Mouse (Mus musculus) heart, postnatal 14 days (tissue): ENCODE measurements at regions not wholly inside any gene's neighbourhood (a gene's known extent, or its start where the extent isn't known, plus 50 kb on each side); places are given as distances from the start of the nearest gene placed in this dataset.

Experiments used
- DNase-seq, 2 experiments: peaks; one replicate each; pipeline ENCODE4 v3.0.0; 2021 to 2022
- intact Hi-C: fragments of 180-260 bp; cut with DNase I; formaldehyde crosslinking; loops from one replicate; pipeline ENCODE4 v1.15.1; 2025

DNA sequence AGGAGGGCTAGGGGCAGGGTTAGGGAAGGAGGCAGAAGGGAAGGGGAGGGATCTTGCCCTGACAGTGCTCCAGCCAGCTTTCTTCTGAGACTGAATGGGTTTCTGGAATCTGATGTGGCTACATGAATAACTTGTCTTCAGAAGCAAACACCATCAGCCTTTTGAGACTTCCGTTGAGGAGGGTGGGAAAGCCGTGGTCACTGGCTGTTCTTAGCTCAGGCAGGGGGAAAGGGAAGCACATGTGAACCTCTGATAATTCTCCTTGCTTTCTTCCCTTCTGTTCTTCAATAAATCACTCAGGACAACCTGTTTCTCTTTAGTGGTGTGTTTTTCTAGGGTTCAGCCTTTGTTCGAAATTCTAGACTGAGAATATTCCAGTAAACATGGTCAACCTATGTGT, 148.9 kb downstream of the Bcl11a start:
- DNase-seq = no peak
- intact Hi-C loops = no loop called here

DNA sequence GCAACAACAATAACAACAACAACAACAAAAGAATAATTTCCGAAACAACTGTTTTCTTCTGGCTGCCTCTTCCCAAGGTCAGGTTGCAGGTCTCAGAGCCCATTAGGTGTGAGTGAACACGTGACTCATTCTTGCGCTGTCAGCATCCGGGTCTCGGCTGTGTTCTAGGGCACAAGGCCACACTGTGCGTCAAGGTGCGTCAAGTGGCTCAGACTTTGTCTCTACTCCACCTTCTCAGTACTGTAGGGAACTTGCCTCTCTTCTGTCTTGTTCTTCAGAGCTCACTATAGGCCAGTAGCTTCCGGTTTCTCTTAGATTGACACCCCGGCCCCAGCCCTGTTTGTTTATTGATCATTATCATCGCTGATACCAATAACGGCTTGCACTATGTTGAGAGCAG, 155.5 kb downstream of the Bcl11a start:
- DNase-seq = no peak
- intact Hi-C loops = no loop called here

DNA sequence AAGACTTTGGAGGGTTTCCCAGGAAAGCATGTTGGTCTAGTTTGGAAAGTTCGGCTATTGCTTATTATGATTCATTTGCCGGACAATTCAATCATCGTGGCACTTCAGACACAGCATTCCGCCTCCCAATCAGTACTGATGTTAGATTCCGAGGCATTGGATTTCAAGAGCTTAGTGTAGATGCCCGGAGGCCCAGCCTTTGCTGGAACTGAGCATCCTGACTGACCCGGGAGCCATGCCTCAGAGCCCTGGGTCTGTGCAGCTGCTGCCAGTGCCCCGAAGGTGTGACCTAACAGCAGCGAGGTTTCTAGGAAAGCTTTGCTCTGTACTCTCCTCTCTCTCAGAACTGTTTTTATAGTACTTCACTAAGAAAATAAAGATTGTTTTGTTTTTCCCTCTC, 156.0 kb downstream of the Bcl11a start:
- no peak for DNase-seq
- intact Hi-C loops = no loop called here

DNA sequence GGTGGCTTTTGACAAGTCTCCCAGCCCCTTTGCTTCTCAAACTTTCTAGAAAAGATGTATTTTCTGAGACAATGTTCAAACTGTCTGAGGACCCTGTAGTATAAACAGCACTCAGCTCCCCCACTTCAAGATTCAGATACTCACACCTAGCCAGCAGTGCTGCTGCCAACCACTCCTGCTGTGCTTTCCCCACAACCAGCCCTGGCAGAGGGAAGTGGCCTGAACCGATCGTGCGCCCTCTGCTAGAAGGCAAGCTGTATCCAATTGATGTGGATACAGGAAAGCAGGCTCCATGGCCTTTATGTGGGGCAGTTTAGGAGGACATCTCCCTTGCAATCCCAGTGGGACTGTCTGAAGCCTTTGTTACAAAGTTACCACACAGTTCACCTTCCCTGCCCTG, 156.6 kb downstream of the Bcl11a start:
- intact Hi-C loops = no loop called here
- no peak for DNase-seq

DNA sequence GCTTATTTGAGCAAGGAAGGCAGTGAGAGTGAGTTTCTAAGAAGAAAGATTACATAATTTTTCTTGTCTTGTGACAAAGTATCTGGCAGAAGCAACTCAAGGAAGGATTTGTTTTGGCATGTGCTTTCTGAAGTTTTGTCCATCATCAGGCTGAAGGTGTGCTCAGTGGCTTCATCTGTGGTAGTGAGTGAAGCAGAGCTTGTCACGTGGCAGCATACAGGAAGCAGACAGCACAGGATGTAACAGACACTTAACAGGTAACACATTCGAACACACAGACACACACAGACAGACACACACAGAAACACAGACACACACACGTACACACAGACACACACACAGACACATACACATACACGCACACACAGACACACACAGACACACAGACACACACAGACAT, 157.5 kb downstream of the Bcl11a start:
- intact Hi-C loops = loop anchor here (5.0 kb wide), 1 partner anchor 153 kb away; no protein-coding TSS in a partner anchor
- no peak for DNase-seq

DNA sequence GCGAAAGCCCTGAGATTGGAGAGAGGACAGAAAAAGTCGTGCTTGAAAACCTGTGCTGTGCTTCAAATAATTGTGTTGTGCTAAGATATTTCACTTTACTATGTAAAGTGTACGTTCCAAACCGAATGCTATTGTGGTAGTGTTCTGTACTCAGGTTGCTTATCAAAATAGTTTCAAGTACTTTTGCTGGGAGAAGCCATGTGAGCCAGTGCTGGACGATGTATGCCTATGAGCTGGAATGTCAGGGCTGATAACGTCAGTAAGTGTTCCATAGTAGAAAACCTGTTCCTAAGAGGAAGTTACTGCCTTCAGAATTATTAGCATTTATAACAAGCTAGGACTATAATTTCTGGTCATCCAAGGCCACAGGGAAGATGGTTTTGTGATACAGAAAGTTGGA, 161.8 kb downstream of the Bcl11a start:
- no peak for DNase-seq
- intact Hi-C loops = loop anchor here (5.0 kb wide), 1 partner anchor 157 kb away; no protein-coding TSS in a partner anchor

DNA sequence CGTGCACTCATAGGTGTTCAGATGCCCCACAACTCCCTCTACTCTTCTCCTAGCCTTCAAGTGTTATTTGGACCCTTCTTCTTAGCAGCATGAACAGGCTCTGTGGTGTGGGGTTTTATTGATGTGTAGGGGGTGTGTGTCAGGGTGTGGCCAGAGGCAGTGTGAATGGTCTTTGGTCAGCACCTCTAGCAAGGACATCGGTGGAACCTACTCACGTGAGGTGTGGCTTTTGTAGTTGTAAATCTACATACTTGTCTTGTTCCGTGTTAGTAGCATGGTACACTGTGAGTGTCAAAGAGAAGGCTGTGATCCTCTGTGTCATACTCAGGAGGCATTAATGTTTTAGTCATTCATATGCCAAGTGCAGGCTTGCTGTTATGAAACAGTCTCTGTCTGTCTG, 164.2 kb downstream of the Bcl11a start:
- DNase-seq = no peak
- intact Hi-C loops = no loop called here

DNA sequence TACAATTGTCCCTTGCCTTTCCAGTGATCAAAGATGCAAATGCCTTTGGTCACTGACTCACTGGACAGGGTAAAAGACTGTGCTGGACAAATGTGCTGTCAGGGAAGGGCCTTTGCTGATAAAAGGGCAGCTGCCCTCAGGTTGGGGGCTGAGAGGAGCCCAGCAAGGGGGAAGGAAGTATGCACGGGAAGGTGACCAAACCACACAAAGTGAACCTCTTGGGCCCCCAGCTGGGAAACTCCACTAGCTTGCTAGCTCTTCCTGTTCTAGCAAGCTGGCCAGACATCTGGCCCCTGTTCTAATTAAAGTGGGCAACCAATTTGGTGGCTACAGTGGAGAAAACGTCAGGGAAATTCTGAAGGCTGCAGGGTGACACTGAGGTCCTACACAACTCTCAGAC, 165.0 kb downstream of the Bcl11a start:
- no peak for DNase-seq
- intact Hi-C loops = no loop called here

DNA sequence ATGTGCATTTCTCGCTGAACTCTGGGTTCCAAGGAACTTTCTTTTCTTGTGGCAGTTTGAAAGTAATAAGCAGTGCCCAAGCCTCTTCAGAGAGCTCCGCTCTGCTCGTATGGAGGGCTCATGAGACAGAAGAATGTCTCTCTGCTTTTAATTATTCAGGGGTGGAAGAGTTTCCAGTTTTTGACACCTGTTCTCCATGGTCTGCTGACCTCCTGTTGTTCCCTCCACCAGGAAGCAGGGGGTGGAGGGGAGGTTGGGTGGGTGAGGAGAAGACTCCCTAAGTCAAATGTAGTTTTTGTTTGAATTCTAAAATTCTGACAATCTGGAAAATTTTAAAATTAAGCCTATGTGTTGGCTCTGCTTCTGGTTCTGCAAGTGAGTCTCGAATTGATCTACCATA, 167.5 kb downstream of the Bcl11a start:
- intact Hi-C loops = no loop called here
- DNase-seq = no peak

DNA sequence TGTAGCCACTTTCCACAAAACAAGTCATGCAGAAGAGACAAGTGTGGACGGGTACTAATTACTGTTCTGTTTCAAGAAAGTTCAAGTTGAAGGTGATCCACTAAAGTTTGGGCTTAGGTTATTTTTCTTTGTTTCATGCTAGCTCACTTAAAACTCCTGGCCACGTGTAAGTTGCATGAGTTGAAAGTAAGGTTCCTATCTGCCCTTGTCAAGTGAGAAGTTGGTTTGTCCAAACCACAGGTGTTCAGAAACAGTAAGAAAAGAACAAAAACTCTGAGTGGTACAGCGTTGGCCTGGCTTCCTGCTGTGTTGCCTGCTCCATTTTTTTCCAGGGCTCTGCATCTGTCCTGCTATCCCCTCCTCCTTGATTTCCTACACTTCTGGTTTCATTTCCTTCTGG, 168.5 kb downstream of the Bcl11a start:
- intact Hi-C loops = no loop called here
- no peak for DNase-seq

DNA sequence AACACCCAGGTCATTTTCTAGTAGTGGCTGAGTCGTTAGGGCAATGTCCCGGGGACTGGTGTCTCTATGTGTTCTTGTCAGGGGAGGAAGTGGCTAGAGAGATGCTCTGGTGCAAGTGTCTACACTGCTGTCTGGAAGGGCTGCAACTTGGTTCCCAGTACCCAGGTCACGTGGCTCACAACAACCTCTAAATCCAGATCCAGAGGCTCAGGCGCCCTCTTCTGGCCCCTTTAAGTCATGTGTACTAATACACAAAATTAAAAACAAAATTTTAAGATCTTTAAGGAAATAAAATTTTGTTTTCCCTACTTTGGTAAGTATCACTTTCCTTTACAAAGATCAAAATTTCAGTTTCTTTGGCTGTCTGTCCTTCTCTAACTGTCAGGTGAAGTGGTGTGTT, 169.4 kb downstream of the Bcl11a start:
- DNase-seq = no peak
- intact Hi-C loops = no loop called here

DNA sequence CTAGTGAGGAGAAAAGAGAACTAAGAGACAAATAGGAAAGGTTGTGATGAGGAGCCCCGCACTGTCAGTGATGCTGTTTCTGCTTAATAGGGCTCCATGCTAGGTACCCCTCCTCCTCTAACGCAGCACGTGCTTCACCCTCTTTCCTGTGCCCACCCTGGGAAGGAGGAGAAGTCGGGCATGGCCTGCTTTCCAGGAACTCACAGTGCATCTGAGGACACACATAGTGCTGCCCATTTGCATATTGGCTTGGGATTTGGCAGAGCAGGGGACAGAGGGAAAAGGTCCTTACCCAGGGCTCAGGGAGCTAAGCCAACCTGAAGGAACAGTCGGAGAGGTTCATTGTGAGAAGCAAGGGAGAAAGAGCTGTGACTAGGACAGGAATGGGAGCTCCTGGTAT, 173.7 kb downstream of the Bcl11a start:
- no peak for DNase-seq
- intact Hi-C loops = no loop called here

DNA sequence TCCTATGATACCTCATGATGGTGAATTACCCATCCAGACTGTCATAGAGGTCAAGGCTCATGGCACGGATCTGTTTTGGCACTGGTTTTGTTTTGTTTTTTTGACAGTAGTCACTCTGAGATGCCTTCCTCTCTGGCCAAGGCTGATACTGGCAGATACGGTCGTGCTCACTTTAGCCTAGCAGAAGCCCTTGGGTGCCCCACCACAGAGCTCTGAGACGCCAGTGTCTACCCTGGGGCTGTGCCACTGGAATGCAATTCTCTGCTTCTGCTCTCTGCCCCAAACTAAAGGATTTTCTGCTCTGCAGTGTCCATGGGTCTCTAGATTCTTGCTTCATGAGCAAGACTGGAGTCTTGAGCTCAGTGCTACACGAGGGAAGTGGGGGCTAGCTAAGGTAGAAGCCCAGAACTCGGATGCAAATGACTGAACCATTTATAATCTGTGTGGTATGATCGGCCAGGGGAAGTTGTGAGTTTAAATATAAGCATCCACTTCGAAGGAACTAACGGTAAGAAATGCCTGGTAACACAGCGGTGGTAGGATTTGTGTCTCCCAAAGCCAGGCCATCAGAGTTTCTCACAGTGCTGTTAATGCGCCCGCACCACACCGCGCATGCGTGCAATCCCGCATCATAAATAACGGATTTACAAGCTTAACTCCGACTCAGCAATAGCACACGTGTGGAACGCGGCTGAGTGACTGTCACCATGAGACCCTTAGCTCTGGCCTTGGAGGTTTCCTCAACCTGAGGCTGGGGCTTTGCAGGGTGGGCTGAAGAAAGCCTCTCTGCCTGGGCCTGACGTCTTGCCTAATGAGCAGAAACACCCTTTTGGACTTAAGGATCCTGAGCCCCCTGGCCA, 177.6 kb downstream of the Bcl11a start:
- intact Hi-C loops = no loop called here
- DNase-seq = no peak

DNA sequence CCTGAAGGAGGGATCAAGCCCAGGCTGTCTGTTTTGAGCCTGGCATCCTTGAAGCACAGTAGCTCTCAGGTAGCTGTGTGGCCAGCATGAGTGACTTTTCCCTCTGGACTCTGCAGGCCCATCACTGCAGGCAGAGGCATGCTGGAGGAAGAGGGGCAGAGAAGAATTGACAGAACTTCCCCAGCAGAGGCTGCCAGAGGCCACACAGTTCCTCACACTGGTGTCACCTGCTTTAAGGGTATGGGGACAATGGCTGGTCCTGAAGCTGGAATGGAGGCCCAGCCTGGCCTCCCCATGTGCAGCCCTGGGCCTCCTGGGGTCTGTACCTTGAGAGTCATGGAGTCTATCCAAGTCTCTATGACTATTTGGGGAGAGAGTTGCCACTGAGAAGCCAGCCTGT, 179.9 kb downstream of the Bcl11a start:
- intact Hi-C loops = no loop called here

DNA sequence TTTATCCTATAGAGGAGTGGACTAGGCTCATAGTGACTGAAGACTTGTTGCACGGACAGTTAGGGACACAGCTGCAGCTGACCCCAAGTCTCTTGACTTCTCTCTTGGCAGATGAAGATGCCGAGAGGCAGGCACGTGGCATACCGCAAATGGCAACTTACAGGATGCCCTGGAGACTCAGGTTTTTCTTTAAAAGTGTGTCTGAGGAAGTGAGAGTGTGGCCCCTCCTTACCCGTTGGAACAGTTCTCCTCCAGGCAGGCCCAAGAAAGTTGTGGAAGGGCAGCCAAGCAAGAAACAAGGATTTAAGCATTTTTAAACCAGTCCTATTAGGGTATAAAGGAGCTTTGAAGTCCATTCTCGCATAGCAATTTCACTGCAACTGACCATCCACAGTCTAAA, 180.5 kb downstream of the Bcl11a start:
- no peak for DNase-seq
- intact Hi-C loops = no loop called here

More for the DNA sequence above, 179.9 kb downstream of the Bcl11a start:
- DNase-seq = no peak

DNA sequence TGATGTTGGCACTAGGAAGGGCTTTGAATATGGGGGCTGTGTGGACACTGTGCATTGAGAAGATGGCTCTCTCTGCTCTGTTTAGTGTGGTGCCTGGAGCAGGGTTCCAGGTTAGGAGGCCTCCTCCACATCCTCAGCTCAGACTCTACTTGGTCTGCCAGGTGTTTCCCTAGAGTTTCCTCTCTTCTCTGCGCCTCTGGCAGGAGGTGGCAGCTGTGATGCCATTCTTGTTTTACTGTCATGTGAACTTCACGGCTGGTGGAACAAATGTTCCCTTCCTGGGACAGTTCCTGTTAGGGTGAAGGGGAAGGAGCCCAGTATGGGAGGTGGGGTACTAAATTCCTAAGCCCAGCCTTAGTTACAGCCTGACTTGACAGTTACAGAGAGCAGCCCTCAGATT, 181.8 kb downstream of the Bcl11a start:
- intact Hi-C loops = no loop called here

DNA sequence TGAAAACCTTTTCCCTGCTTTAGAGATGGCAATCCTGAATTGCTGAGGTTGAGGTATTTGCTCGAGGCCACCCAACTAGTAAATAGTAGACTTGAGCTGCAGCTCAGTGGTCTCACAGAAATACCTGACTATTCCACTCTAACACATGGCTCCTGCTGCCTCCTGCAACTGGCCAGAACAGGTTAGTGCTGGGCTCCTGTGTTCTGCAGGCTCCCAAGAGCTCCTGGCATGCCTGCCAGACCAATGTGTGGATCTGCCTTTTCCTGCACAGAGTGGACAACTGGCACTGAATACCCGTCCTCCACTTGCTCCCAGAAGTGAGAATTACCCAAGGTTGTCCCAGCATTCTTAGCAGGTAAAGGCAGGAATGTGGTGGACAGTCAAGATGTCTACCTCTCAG, 191.2 kb downstream of the Bcl11a start:
- intact Hi-C loops = no loop called here
- no peak for DNase-seq

More for the DNA sequence above, 181.8 kb downstream of the Bcl11a start:
- no peak for DNase-seq

DNA sequence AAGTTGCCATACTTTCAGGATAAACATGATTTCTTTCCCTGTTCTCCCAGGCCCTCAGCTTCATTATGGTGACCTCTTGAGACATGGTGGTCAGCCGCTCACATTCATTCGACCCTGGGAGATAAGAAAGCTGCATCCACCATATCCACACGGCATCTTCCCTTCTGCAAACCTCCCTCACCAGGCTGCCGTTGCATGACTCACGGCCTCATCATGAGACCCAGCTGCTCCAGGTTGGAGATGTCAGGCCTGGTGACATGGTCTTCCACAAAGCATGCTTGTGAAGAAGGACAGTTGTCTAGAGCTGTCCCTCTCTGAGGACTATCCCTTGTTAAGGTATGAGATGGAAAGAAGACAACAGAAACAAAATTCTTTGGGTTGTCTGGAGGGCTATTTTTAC, 203.8 kb downstream of the Bcl11a start:
- DNase-seq = no peak
- intact Hi-C loops = no loop called here

DNA sequence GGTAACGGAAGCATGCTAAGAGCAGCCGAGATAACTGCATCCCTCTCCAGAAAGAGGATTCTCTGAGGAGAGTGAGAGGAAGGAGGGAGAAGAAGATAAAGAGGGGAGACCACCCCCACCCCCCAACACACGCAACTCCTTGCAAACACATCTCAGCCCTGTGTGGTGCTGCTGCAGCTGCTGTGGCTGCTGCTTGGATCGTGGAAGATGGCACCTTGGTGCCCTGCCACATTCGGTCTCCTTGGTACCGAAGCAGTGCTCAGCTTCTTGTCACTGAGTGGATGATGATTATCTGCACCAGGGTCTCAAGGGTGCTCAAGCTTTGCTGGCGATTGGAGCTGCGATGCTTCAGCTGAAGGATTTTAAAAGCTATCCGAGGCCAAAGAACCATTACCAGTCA, 204.7 kb downstream of the Bcl11a start:
- no peak for DNase-seq

DNA sequence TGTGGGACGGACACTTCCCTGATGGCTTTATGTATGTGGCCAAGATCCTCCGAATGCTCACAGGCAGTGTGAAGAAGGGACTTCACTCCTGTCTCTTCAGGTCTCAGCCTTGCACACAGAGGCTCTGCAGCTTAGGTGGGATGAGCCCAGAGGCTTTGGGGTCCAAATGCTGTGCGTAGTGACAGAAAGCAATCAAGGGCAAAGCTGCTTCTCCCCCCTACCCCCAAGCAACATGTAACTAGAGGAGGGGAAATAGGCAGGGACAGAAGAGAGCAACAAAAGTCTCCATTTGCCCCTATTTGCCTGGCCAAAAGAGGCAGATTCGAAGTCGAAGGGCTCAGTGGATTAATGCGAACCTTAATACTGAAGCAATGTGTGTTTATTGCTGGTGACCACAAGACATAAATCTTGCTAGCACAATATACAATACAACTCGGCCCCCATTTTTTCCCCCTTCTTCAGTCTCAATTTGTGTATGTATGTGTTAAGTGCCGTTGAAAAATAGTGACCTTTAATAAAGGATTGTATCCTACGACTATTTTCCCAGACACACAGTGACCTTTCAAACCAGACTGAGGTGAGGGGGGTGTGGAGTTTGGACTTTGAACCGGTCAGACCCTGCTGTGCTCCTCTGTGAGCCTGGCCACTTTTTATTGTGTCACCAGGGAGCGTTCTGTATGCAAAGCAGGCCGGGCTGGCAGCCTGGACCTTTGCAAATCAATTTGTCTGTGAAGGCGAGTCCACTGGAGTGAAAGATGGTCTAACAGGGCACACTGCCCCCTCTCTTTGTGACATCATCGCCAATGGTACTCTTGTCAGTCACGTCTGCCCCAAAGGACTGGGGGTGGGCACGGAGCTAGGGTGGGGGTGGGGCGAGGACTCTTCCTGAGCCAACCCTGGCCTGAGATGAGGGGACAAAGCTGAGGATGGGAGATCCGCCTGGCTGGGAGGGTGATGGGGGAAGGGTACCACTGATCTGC, 208.6 kb downstream of the Bcl11a start:
- intact Hi-C loops = no loop called here
- DNase-seq = no peak

More for the DNA sequence above, 204.7 kb downstream of the Bcl11a start:
- intact Hi-C loops = no loop called here

DNA sequence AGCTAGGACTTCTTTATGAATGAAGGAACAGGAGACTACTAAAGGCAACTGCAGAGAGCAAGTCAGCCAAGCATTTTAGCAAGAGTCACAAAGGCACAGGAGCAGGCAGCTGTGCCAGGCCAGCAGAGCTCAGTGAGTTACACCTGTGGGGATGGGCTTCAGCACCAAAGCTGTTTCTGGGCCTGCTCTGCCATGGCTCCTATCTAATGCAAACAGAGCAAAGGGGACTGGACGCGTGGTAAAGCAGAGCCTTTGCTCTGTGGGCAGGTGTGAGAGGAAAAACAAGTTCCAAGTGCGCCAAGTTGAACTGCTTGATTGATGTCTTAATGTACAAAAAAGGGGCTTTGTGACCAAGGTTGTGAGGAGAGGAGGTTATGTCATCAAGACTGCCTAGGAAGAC, 215.4 kb downstream of the Bcl11a start:
- DNase-seq = no peak
- intact Hi-C loops = no loop called here
